Mouse (Mus musculus): Measurements from ENCODE around the gene Cfap43.

Gene Cfap43

DNA sequence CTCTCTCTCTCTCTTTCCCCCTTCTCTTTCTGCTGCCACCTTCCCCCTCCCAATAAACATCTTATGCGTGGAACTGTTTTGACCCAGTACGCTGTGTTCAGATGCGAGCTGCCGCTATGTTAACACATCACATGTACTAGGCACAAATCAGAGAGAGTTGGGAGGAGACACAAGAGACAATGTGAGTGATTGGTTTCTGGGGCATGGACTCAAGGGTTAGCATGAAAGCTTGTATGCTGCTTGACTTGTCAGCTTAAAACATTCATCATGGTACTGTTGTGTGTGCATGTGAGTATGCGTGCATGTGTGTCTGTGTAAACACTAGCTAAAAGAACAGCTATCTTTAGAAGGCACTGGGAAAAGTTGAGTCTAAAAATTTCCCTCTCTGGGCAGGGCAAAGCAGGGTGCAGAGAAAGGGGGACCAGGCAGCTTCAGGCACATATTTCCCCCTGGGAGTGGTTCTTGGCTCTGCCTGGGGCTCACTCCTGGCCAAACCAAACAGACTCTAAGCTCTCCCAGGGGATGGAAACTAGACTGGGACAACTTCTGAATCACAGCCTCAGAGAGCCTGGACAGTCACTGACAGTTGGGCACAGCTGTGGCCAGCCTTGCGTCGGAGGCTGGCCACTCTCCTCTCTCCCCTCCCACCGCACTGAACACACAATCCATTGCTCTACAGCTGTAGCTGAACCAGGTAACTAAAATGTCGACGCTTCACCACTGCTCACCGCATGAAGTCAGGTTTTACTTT lies 27.4 kb downstream of the Cfap43 start:
- in situ Hi-C loops (cut with MboI; ENCODE audit: low pct_unique_long_range_greater_than_20kb in 1 of 2, low sequenced_read_pairs in 2 of 2, unreplicated experiment in 1 of 2) = no loop called here

DNA sequence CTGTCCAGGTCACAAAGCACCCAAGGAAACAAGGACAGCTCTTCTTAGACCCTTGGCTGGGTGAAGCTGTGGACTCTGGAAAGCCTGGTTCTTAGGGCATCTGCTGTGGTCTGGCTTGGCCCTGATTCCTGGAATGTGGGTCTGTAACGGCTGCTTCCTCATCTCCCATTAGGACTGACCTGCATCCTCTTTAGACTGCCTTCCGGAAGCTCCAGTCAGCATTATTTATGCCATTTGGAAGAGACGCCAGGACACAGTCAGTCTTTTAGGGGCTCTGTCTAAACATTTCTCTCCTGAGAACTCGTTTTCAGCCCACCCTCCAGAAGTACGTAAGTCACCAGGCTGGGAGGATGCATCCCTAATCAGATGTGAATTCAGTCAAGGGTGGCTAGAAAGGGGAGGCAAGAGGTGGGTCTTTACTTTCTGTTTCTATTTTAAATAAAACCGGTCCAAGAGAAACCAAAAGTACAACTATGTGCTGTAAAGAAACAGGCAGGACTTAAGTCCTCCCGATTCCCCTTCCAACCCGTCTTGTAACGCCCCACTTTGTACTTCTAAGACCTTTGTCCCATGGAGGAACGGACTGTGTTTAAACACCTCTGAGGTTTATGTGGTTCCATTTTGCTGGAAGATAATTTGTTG lies 28.5 kb downstream of the Cfap43 start:
- in situ Hi-C loops (cut with MboI; ENCODE audit: low pct_unique_long_range_greater_than_20kb in 1 of 2, low sequenced_read_pairs in 2 of 2, unreplicated experiment in 1 of 2) = no loop called here

DNA sequence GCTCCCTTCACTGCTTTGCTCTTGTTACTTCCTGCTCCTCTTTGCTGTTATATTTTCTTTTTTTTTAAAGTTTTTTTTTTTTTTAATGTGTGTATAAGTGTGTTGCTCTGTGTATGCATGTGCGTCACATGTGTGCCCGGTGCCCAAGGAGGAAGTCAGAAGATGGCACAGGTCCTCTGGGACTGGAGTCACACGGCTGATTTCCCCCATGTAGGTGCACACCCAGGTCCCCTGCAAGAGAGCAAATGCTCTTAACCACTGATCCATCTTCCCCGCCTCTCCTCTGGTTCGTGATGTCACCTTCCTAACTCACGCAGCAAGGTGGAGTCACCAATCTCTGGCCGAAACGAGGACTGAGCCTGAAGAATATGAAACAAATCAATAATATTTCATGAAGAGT lies 31.1 kb downstream of the Cfap43 start:
- in situ Hi-C loops (cut with MboI; ENCODE audit: low pct_unique_long_range_greater_than_20kb in 1 of 2, low sequenced_read_pairs in 2 of 2, unreplicated experiment in 1 of 2) = no loop called here

DNA sequence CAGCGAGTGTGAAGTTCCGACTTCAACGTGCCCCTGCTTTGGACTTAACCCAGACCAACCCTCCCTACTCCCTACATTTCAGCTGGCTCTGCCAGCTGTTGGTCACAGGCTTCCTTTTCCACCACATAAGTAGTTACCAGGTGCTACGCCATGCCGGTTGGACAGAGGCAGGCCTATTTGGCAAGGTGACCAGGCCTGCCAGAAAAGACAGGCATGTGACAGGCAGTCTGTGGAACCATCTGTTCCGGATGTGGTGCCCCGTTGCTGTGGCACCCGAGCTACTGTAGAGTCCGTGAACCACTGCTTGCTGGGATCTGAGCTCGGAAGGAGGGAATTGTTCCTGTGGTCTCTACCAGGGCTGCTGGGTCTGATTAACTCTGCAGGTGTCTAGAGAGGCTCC lies 31.7 kb downstream of the Cfap43 start:
- in situ Hi-C loops (cut with MboI; ENCODE audit: low pct_unique_long_range_greater_than_20kb in 1 of 2, low sequenced_read_pairs in 2 of 2, unreplicated experiment in 1 of 2) = no loop called here

DNA sequence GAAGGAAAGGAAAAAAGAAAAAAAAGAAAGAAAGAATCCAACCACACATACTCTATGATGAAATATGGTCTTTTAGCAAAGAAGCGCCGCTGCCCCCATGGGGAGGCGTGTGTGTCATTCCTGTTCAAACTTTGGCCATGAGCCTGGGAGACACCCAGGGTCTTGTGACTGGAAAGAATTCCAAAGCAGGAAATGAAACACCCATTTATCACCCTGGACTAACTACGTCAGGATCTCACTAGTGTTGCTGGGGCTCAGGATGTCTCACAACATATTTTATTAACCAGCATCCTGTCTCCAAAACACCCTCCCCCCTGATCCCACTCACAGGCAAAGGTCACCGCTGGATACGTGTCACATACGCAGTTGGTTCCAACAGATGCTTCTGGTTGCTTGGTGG lies 32.5 kb downstream of the Cfap43 start:
- in situ Hi-C loops (cut with MboI; ENCODE audit: low pct_unique_long_range_greater_than_20kb in 1 of 2, low sequenced_read_pairs in 2 of 2, unreplicated experiment in 1 of 2) = no loop called here

DNA sequence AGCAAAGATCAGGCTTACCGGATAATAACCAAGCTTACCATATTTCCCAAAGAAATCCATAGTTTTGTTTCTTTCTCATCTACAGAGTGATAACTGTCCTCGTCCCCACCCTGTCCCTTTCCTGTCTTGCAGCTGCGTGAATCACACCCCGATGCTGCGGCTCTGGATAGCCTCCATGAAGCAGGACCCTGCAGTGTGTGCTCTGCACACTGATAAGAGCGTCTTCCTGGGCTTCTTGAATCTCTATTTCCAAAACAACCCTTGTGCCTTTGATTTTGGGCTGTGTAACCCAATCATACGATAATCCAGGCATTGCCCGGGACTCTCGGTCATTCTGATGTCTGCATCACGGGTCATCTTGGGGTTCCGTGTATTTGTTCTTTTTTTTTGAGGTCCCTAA lies 33.2 kb downstream of the Cfap43 start:
- in situ Hi-C loops (cut with MboI; ENCODE audit: low pct_unique_long_range_greater_than_20kb in 1 of 2, low sequenced_read_pairs in 2 of 2, unreplicated experiment in 1 of 2) = no loop called here

DNA sequence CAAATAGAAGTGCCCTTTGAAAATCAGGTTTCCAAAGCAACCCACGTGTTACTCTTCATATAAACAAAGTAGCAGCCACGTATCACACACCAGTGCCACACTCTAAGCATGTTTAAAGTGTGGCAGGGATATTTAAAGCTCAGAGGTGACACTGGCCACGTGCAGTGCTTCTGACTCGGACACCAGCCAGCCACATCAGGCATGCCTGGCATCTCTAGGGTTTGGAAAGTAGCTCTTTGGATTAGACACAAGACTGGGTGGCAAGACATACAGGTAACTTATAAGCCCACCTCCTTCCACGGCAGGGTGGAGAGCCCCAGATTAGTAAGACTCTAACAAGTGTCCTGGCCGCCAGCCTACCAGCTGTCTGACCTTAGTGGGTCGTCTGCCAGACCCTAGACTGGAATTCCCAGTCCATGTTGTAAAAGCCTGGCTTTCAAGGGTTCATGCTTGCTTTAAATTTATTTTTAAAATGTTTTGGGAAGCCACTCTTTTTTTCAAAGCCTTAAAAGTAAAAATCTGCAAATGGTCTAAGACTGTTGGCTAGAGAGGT lies 33.8 kb downstream of the Cfap43 start:
- in situ Hi-C loops (cut with MboI; ENCODE audit: low pct_unique_long_range_greater_than_20kb in 1 of 2, low sequenced_read_pairs in 2 of 2, unreplicated experiment in 1 of 2) = no loop called here

DNA sequence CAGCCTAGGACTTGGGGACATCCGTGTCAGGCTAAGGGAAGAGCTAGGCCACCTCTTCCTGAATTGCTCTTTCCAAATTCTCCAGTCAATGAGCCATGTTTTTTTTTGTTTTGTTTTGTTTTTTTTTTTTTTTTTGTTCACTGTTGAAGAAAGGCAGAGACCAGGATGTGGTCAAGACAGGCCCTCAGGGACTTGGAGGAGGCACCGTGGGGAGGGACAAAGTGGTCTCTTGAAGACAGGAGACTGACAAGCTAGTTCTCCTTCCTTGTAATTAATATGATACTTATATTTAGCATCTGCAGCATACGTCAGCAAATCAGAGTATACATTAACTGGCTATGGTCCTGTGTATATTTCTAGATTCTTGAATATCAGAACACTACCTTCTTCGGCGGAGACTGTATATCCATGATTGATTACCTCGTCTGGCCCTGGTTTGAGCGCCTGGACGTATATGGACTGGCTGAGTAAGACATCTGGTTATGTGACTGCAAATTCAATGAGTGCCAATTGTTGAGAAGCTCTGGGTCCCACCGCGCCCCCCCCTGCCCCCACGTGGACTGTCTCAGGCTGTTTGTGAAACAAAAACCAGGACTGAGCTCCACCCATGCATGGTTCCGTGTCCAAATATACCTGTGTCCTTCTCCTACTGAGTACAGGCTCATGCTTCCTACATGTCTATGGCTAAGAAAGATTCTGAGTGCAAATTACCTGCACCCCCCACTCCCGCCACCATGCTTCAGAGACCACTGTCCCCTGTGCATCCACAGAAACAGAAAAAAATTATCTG lies 34.6 kb downstream of the Cfap43 start:
- in situ Hi-C loops (cut with MboI; ENCODE audit: low pct_unique_long_range_greater_than_20kb in 1 of 2, low sequenced_read_pairs in 2 of 2, unreplicated experiment in 1 of 2) = no loop called here

DNA sequence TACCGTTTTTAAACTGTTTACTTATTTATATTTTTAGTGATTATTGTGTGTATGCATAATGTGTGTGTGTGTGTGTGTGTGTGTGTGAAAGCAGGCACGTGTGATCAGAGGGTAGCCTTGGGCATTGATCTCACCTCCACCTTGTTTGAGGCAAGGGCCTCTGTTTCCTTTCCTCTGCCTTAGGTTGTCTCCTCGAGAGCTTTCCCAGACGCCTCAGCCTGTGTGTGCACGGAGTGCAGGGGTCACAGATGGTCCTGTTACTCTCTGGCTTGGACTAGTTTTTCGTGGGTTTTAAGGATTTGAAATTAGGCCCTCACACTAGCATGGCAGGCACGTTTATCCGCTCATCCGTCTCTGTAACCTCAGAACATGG lies 36.2 kb downstream of the Cfap43 start:
- in situ Hi-C loops (cut with MboI; ENCODE audit: low pct_unique_long_range_greater_than_20kb in 1 of 2, low sequenced_read_pairs in 2 of 2, unreplicated experiment in 1 of 2) = no loop called here

DNA sequence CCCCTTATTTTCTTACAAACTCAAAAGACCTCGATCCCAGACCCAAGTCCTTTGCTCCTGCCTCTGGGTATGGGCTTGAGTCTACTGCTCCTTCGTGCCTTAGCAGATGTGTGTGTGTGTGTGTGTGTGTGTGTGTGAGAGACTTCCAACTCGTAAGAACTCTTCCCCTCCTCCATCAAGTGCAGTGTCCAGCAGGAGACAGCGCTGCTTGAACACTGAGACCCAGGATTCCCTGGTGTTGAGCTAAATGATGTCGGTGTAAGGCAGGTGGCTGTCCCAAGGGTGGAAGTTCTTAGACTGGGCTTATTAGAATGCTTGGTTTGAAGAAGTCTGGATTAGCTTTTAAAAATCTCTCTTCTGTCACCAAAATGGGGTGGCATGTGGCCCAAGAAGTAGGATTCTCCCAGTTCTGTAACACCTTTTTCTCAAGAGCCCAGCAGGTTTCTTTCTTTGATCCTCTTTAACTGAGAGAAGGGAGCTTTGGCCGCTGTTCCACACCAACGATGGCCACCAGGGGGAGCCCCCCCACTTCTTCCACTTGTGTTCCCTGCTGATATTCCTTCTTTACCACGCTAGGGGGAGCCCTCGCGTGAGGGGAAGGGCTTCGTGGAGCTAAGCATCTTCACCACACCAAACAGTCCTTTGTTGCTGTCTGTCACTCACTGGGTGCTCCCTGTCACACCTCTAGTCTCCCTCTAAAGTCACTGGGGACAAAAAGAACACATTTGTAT lies 36.8 kb downstream of the Cfap43 start:
- in situ Hi-C loops (cut with MboI; ENCODE audit: low pct_unique_long_range_greater_than_20kb in 1 of 2, low sequenced_read_pairs in 2 of 2, unreplicated experiment in 1 of 2) = no loop called here

DNA sequence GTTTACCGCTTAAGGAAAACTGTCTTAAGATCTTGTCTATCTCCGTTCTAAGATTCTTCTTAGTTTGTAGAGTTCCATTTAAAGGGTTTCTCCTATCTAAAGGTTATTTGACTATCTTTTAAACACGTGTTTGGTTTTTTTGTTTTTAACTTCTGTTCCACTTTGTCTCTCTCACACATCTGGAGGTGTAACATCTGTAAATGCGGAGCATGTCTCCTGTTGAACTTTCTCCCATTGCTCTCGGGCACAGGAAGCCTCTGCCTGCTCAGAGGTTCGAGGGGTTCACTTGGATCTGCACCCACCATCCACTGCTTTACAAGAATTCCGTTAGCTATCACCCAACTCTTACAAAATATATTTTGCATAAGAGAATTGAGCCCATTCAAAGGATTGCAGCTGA lies 37.5 kb downstream of the Cfap43 start:
- in situ Hi-C loops (cut with MboI; ENCODE audit: low pct_unique_long_range_greater_than_20kb in 1 of 2, low sequenced_read_pairs in 2 of 2, unreplicated experiment in 1 of 2) = no loop called here

DNA sequence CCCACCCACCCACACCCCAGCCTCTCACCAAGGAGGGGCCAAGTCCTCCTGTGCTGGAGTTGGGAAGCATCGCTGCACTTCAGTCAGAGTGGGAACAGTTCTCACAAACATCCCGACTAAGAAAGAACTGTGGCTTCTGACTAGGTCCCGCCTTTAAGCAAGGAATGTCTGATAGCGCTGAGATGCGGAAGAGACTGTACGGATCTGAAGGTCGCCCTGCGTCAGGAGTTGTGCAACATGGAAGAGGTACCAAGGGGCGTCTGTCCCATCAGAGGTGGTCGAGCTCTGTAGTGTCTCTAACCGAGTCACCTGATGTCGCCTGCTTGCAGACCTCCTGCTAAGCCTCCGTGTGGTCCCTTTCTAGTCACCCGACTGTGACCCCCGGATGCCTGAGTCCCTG lies 42.8 kb downstream of the Cfap43 start:
- in situ Hi-C loops (cut with MboI; ENCODE audit: low pct_unique_long_range_greater_than_20kb in 1 of 2, low sequenced_read_pairs in 2 of 2, unreplicated experiment in 1 of 2) = no loop called here

DNA sequence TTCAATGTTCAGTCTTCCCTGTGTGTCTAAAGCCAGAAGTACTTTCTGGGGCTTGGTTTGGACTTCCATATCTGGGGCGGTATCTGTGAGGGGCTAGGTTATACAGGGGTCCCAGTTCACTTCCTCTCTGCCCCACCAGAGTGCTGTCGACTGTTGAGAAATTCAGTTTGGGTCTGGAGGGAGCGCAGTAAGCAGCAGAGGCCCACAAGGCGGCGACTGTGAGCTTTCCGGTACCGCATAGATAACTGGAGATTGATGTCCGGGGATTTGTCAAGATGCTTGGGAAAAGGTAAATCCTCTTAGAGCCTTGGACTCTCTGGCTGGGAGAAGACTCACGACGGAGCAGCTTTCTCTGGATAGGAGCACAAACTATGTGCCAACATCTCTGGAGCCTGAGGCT lies 47.6 kb downstream of the Cfap43 start:
- in situ Hi-C loops (cut with MboI; ENCODE audit: low pct_unique_long_range_greater_than_20kb in 1 of 2, low sequenced_read_pairs in 2 of 2, unreplicated experiment in 1 of 2) = no loop called here

DNA sequence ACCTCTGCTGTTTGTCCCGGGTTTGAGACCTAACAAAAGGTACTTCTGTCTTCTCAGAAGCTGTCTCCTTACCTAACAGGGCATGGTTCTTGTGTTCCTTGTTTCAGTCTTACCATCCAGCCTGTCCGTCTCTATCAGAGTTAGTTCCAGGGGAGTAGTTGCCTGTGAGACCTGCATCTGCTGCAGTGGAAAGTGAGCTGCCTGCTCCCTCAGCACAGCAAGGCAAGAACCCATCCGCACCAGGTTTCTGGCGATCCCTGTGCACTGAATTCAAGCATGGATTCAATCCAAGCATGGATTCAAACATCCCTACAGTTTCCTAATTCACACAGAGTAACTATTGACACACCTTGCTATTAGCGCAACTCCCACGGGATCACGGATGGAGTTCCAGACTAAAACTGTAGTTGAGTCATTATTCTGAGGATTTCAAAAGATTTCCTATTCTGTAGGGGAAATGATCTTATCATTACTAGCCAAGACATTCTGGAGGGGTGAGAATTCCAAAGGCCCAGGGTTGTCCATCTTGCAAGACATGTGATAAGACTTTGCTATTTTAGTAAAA lies 48.9 kb downstream of the Cfap43 start:
- in situ Hi-C loops (cut with MboI; ENCODE audit: low pct_unique_long_range_greater_than_20kb in 1 of 2, low sequenced_read_pairs in 2 of 2, unreplicated experiment in 1 of 2) = no loop called here

DNA sequence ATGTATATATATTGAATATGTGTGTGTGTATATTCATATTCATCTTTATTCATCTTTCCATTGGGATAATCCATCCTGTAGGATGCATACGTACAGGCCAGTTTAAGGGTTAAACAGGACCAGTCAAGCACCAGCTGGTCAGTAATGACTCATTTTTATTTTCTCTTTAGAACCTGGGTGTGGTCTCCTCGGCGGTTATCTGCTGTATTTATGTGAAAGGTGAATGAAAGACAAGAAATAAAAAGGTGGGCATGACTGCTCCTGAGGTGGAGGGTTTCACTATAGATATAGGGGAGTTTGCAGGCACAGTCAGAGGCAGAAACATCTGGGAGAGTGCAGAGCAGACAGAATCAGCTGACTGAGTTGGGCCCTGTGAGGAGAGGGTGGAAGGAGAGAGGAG lies 49.6 kb downstream of the Cfap43 start:
- in situ Hi-C loops (cut with MboI; ENCODE audit: low pct_unique_long_range_greater_than_20kb in 1 of 2, low sequenced_read_pairs in 2 of 2, unreplicated experiment in 1 of 2) = no loop called here

DNA sequence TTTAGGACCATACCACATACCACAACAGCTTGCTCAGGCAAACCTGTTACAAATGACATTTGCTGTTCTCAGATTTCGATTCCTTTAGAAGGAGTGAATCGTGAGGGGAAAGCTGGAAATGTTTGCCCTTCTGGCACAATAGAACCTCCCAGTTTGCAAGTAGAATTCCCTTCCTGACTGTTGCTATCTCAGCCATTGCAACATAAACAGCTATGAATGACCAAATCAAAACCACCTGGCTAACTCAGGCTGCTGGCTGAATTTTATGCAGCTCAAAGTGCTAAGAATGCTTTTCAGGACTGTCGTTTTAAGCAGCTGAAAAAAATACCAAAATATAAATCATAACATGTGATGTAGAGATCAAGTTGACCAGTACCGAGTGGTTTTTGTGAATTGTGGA lies 50.1 kb downstream of the Cfap43 start:
- in situ Hi-C loops (cut with MboI; ENCODE audit: low pct_unique_long_range_greater_than_20kb in 1 of 2, low sequenced_read_pairs in 2 of 2, unreplicated experiment in 1 of 2) = no loop called here

DNA sequence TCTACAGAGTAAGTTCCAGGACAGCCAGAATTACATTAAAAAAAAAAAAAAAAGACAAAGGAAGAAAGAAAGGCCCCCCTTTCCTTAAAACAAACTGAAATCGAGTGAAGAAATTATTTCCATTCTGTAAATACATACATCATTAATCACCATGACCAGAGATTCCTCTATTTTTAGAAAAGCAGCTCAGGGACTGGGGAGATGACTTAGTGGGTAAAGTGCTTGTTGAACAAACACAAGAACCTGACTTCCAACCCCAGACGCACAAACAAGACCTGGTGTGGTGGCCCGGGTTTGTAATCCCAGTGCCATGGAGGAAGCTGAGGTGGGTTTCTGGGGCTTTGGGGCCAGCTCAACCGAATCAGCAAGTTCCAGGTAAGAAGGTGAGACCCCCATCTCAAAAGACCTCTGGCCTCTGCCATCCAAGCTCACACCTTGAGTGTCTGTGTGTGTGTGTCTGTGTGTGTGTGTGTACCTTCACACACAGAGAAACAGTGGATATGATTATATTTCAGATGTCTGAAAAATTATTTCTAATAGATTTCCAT lies 51.4 kb downstream of the Cfap43 start:
- in situ Hi-C loops (cut with MboI; ENCODE audit: low pct_unique_long_range_greater_than_20kb in 1 of 2, low sequenced_read_pairs in 2 of 2, unreplicated experiment in 1 of 2) = no loop called here

DNA sequence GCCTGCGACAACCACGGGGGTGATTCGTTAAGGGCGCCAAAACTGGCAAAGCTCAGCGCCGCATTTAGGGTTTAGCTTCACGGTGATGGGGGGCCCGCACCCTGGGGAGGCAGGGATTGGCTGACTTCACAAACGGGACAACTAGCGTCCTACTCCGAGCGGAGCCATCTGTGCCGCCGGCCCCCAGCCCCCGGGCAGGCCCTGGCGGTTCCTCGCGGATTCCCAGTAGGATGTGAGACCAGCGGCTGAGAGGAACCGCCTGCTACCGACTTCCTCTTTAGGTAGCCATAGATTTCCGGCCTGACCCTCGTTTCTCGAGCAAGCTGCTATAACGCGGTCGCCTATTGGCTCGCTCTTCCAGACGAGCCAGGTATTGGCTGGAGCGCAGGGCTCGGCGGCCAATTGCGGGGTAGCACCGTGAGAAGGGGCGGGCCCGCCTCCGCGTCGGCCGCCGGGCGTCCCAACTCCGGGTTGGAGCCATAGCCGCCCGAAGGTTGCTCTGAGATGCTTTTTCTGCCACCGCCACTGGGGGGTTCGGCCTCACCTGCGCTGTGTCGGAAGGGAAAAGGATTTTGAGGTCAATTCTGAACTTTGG lies 53.6 kb downstream of the Cfap43 start, which contains the start of gene Gsto2:
Gene Gsto2, plus strand, starts transcription at position 182 of the 595 bp plus-strand sequence.
- in situ Hi-C loops (cut with MboI; ENCODE audit: low pct_unique_long_range_greater_than_20kb in 1 of 2, low sequenced_read_pairs in 2 of 2, unreplicated experiment in 1 of 2) = no loop called here

Data from mouse embryonic stem cell (cell line).